11 mouse cellular contexts compared by ENCODE assay signal in the genomic region with DNA sequence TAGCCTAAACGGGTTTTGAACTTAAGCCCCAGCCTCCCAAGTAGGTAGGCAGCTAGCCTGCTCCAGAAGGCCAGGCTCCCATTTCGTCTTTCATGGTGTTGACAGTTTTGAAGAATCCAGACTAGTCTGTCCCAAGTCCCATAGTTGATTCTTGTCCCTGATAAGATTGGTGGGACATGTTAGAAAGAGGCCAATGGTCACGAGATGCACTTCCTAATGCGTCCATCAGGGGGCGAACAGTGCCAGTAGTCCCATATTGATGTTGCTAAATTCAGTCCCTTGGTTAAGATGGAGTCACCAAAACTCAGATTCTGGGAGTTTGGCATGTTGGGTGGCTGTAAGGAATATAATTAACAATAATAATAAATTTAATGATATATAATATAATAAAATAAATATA. TPM values are rescaled to one million over a fixed set of nuclear protein-coding genes. Genes with fewer than 3 reads are reported as not detected.
DNase-seq lines count a peak whose midpoint lies in the region; ATAC-seq and TF ChIP-seq lines count a peak whose summit lies in the region.
"Had no signal": no experiment of that assay in that cellular context is flagged by ENCODE, and none has a peak within 500 bp of the region (broad histone marks: within the 10 kb centered on the region; RNA-seq: fewer than 3 reads in every experiment).

No protein-coding gene starts in this region.

- H3K36me3 ChIP-seq in kidney, embryonic 15.5 days: no peaks in the 10 kb centered on the region
- H3K36me3 ChIP-seq in kidney, postnatal 0 days (ENCODE audit: insufficient read depth, low read length): no peaks in the 10 kb centered on the region
- H3K36me3 ChIP-seq: limb, embryonic 15.5 days had no signal

- no peak overlapping the region for H3K27ac ChIP-seq in kidney, embryonic 15.5 days
- no peak overlapping the region for H3K27ac ChIP-seq in kidney, postnatal 0 days
- H3K27ac ChIP-seq: limb, embryonic 15.5 days had no signal

- H3K4me2 ChIP-seq in kidney, embryonic 15.5 days: no peak overlapping the region
- no peak overlapping the region for H3K4me2 ChIP-seq in kidney, postnatal 0 days (ENCODE audit: low read length)
- H3K4me2 ChIP-seq: limb, embryonic 15.5 days had no signal

- H3K4me1 ChIP-seq in kidney, embryonic 15.5 days: 0 out of 2 replicates have a peak, but pooled peaks cover 4% of the 10 kb centered on the region
- H3K4me1 ChIP-seq in kidney, postnatal 0 days (replicated peaks; ENCODE audit: insufficient read depth, low read length): no peaks in the 10 kb centered on the region
- H3K4me1 ChIP-seq: limb, embryonic 15.5 days had no signal

- peak; percentile 19 for DNase-seq in kidney, adult 11 months
- peak; percentile 48 to 50 for DNase-seq in B cell, adult 2 months
- DNase-seq in MN1 (ENCODE audit: low spot score): peak; percentile 18
- DNase-seq in cerebellum, adult 9-11 months: peak; percentile 6
- DNase-seq in kidney, postnatal 0 days (ENCODE audit: low spot score): peak; percentile 66
- peak; percentile 33 for DNase-seq in naive thymus-derived CD4-positive, alpha-beta T cell, adult 2 months (ENCODE audit: low read depth)
- no peak for DNase-seq in right cerebral cortex, postnatal 36 days (ENCODE audit: low spot score in 2 of 2)

- H3K9me3 ChIP-seq in kidney, embryonic 15.5 days (replicated peaks): no peaks in the 10 kb centered on the region
- H3K9me3 ChIP-seq in kidney, postnatal 0 days (replicated peaks; ENCODE audit: low read length): no peaks in the 10 kb centered on the region
- H3K9me3 ChIP-seq: limb, embryonic 15.5 days had no signal

- ATAC-seq in kidney, embryonic 15.5 days (replicated peaks; ENCODE audit: low FRiP score): no peak
- ATAC-seq in kidney, postnatal 0 days (replicated peaks; ENCODE audit: low FRiP score, low read depth): no peak

- H3K27me3 ChIP-seq in kidney, embryonic 15.5 days: no peaks in the 10 kb centered on the region
- no peaks in the 10 kb centered on the region for H3K27me3 ChIP-seq in kidney, postnatal 0 days (ENCODE audit: insufficient read depth, low read length)
- H3K27me3 ChIP-seq: limb, embryonic 15.5 days had no signal

- 37% methylated on average over 5 of the region's 5 CpGs for WGBS in kidney, embryonic 15.5 days
- WGBS in kidney, postnatal 0 days: 36% methylated on average over 5 of the region's 5 CpGs

- H3K9ac ChIP-seq in kidney, embryonic 15.5 days: no peak overlapping the region
- no peak overlapping the region for H3K9ac ChIP-seq in kidney, postnatal 0 days (ENCODE audit: low read depth, low read length)
- H3K9ac ChIP-seq: limb, embryonic 15.5 days had no signal

- peak; percentile 82 for TF ChIP-seq CTCF in kidney, postnatal 0 days (IDR thresholded peaks at IDR 0.05; ENCODE audit: low read depth)

- no peak overlapping the region for H3K4me3 ChIP-seq in kidney, embryonic 15.5 days (replicated peaks)
- H3K4me3 ChIP-seq in kidney, postnatal 0 days (replicated peaks; ENCODE audit: low read depth, low read length): no peak overlapping the region
- H3K4me3 ChIP-seq: erythroblast, embryonic 14.5 days; limb, embryonic 15.5 days had no signal

RNA-seq across cellular contexts. Expression of gene Tat, which starts 20.6 kb away (rescaled TPM):
- polyA plus RNA-seq in kidney, embryonic 15.5 days (2015; fragmentation: Nextera tagmentation; extraction: Ambion mirVana): not detected in 2 replicates
- polyA plus RNA-seq in kidney, postnatal 0 days (2015; fragmentation: Nextera tagmentation; extraction: Ambion mirVana): not detected in 2 replicates
- polyA plus RNA-seq: erythroblast, embryonic 14.5 days; limb, embryonic 15.5 days; stomach, embryonic 16.5 days had no signal

RNA-seq across cellular contexts. Expression of gene Chst4, which starts 28.7 kb away (rescaled TPM):
- polyA plus RNA-seq in kidney, embryonic 15.5 days (2015; fragmentation: Nextera tagmentation; extraction: Ambion mirVana): 0.16 and 0.30 TPM in 2 replicates
- 0.14 TPM in 1 of 2 replicates, not detected in the other for polyA plus RNA-seq in kidney, postnatal 0 days (2015; fragmentation: Nextera tagmentation; extraction: Ambion mirVana)
- polyA plus RNA-seq: erythroblast, embryonic 14.5 days; limb, embryonic 15.5 days had no signal

RNA-seq across cellular contexts. Expression of gene Marveld3, which starts 48.9 kb away (rescaled TPM):
- 3.1 and 3.7 TPM in 2 replicates for polyA plus RNA-seq in kidney, embryonic 15.5 days (2015; fragmentation: Nextera tagmentation; extraction: Ambion mirVana)
- polyA plus RNA-seq in kidney, postnatal 0 days (2015; fragmentation: Nextera tagmentation; extraction: Ambion mirVana): 8.2 and 8.4 TPM in 2 replicates
- polyA plus RNA-seq: erythroblast, embryonic 14.5 days had no signal

Comparison
In these comparisons a context has a peak if more than half of its experiments do, and no peak if none do; other contexts are left out.
1. DNase-seq: peak in kidney, adult 11 months (single experiment), B cell, adult 2 months (2 of 2), MN1 (single experiment), cerebellum, adult 9-11 months (single experiment), kidney, postnatal 0 days (single experiment) and naive thymus-derived CD4-positive, alpha-beta T cell, adult 2 months (single experiment); none in right cerebral cortex, postnatal 36 days (0 of 2).